In the genomic region with DNA sequence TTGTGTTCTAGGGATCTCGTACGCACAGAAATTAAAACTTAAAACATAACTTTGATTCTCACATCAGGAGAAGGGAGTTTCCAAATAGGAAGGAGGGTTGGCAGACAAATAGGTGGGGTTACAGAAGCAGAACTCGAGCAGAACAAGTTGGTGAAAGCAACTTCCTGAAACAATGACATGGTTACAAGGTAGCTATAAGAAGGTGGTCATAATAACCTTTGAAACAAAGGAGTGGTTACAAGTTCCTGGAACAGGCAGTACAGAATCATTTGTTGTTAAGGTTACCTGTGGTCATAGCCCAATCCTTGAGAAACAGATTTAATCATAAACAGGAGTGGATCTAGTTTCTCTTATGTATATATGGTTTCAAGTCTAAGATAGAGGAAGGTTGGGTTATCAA, we compare ENCODE assay signal across 24 mouse cellular contexts.
DNase-seq lines count a peak whose midpoint lies in the region; ATAC-seq lines count a peak whose summit lies in the region.
"Had no signal": no experiment of that assay in that cellular context is flagged by ENCODE, and none has a peak within 500 bp of the region (broad histone marks: within the 10 kb centered on the region; RNA-seq: fewer than 3 reads in every experiment).

No protein-coding gene starts in this region.

- H3K4me3 ChIP-seq in midbrain, embryonic 11.5 days (ENCODE audit: low read depth, low read length): no peak overlapping the region
- H3K4me3 ChIP-seq in midbrain, embryonic 14.5 days (replicated peaks; ENCODE audit: low read depth, low read length): no peak overlapping the region
- H3K4me3 ChIP-seq in heart, embryonic 11.5 days (ENCODE audit: low read depth, low read length): no peak overlapping the region
- H3K4me3 ChIP-seq: embryonic facial prominence, embryonic 15.5 days; heart, embryonic 10.5 days; hindbrain, embryonic 12.5 days; liver, embryonic 13.5 days; midbrain, embryonic 13.5 days; neural tube, embryonic 12.5 days had no signal

- peak; percentile 23 for DNase-seq in midbrain, embryonic 11.5 days (ENCODE audit: low spot score, missing footprints)
- DNase-seq in midbrain, embryonic 14.5 days: no peak
- no peak for DNase-seq in left cerebral cortex, adult 8-10 months (ENCODE audit: low spot score in 2 of 2)
- DNase-seq in layer of hippocampus, adult 18-20 months (ENCODE audit: low spot score in 2 of 2): no peak
- DNase-seq: adrenal gland, postnatal 14 days; cerebellum, adult 2 months; cerebellum, postnatal 36 days; gastrocnemius, postnatal 25 days; kidney, adult 2 months; kidney, postnatal 10 days; liver, embryonic 13.5 days; lung, adult 2 months; lung, postnatal 14 days; thymus, adult 2 months; thymus, postnatal 4 days had no signal

- H3K27me3 ChIP-seq in midbrain, embryonic 11.5 days (ENCODE audit: control insufficient read depth, insufficient read depth, low read length): no peaks in the 10 kb centered on the region
- no peaks in the 10 kb centered on the region for H3K27me3 ChIP-seq in midbrain, embryonic 14.5 days (ENCODE audit: control insufficient read depth, insufficient read depth, low read length)
- no peaks in the 10 kb centered on the region for H3K27me3 ChIP-seq in heart, embryonic 11.5 days (ENCODE audit: control insufficient read depth, insufficient read depth, low read length)
- H3K27me3 ChIP-seq: embryonic facial prominence, embryonic 15.5 days; hindbrain, embryonic 12.5 days; liver, embryonic 13.5 days; midbrain, embryonic 13.5 days; neural tube, embryonic 12.5 days had no signal

- no peak overlapping the region for H3K27ac ChIP-seq in midbrain, embryonic 11.5 days (ENCODE audit: low read depth, low read length)
- no peak overlapping the region for H3K27ac ChIP-seq in midbrain, embryonic 14.5 days (replicated peaks; ENCODE audit: low read depth, low read length)
- no peak overlapping the region for H3K27ac ChIP-seq in heart, embryonic 11.5 days (ENCODE audit: low read depth, low read length)
- H3K27ac ChIP-seq: embryonic facial prominence, embryonic 15.5 days; heart, embryonic 10.5 days; hindbrain, embryonic 12.5 days; liver, embryonic 13.5 days; midbrain, embryonic 13.5 days; neural tube, embryonic 12.5 days had no signal

- H3K9me3 ChIP-seq in midbrain, embryonic 11.5 days (ENCODE audit: control insufficient read depth, low read length): no peaks in the 10 kb centered on the region
- H3K9me3 ChIP-seq in midbrain, embryonic 14.5 days (ENCODE audit: control insufficient read depth, low read length): no peaks in the 10 kb centered on the region
- H3K9me3 ChIP-seq in heart, embryonic 11.5 days (replicated peaks; ENCODE audit: control insufficient read depth, low read length): no peaks in the 10 kb centered on the region
- H3K9me3 ChIP-seq: embryonic facial prominence, embryonic 15.5 days; heart, embryonic 10.5 days; hindbrain, embryonic 12.5 days; liver, embryonic 13.5 days; midbrain, embryonic 13.5 days; neural tube, embryonic 12.5 days had no signal

- ATAC-seq in midbrain, embryonic 11.5 days (ENCODE audit: low FRiP score): no peak
- no peak for ATAC-seq in midbrain, embryonic 14.5 days (ENCODE audit: low FRiP score, low TSS enrichment)
- ATAC-seq in granulocyte monocyte progenitor cell, adult 5-6 weeks (replicated peaks; ENCODE audit: poor library complexity, severe bottlenecking): 0 out of 2 replicates have a peak, but pooled peaks have one; percentile 30
- ATAC-seq in megakaryocyte, adult 5-6 weeks (ENCODE audit: poor library complexity, severe bottlenecking): peak; percentile 62
- ATAC-seq in heart, embryonic 11.5 days (replicated peaks; ENCODE audit: insufficient number of reproducible peaks, low FRiP score, low TSS enrichment): no peak
- ATAC-seq: forebrain, embryonic 16.5 days; midbrain, embryonic 13.5 days had no signal

- no peaks in the 10 kb centered on the region for H3K4me1 ChIP-seq in midbrain, embryonic 11.5 days (ENCODE audit: control insufficient read depth, insufficient read depth, low read length)
- no peaks in the 10 kb centered on the region for H3K4me1 ChIP-seq in midbrain, embryonic 14.5 days (ENCODE audit: control insufficient read depth, insufficient read depth, low read length)
- no peaks in the 10 kb centered on the region for H3K4me1 ChIP-seq in heart, embryonic 11.5 days (ENCODE audit: control insufficient read depth, insufficient read depth, low read length)
- H3K4me1 ChIP-seq: embryonic facial prominence, embryonic 15.5 days; heart, embryonic 10.5 days; hindbrain, embryonic 12.5 days; liver, embryonic 13.5 days; midbrain, embryonic 13.5 days; neural tube, embryonic 12.5 days had no signal

- H3K36me3 ChIP-seq in midbrain, embryonic 11.5 days (ENCODE audit: control insufficient read depth, insufficient read depth, low read length): no peaks in the 10 kb centered on the region
- no peaks in the 10 kb centered on the region for H3K36me3 ChIP-seq in midbrain, embryonic 14.5 days (ENCODE audit: control insufficient read depth, insufficient read depth, low read length)
- no peaks in the 10 kb centered on the region for H3K36me3 ChIP-seq in heart, embryonic 11.5 days (ENCODE audit: control insufficient read depth, insufficient read depth, low read length)
- H3K36me3 ChIP-seq: embryonic facial prominence, embryonic 15.5 days; heart, embryonic 10.5 days; hindbrain, embryonic 12.5 days; liver, embryonic 13.5 days; midbrain, embryonic 13.5 days; neural tube, embryonic 12.5 days had no signal

- H3K9ac ChIP-seq in midbrain, embryonic 11.5 days (ENCODE audit: low read length): no peak overlapping the region
- no peak overlapping the region for H3K9ac ChIP-seq in midbrain, embryonic 14.5 days (replicated peaks; ENCODE audit: low read length)
- no peak overlapping the region for H3K9ac ChIP-seq in heart, embryonic 11.5 days (ENCODE audit: low read depth, low read length)
- H3K9ac ChIP-seq: embryonic facial prominence, embryonic 15.5 days; hindbrain, embryonic 12.5 days; liver, embryonic 13.5 days; midbrain, embryonic 13.5 days; neural tube, embryonic 12.5 days had no signal

- WGBS in midbrain, embryonic 11.5 days: 86% methylated on average over 3 of the region's 3 CpGs
- WGBS in midbrain, embryonic 14.5 days: 83% methylated on average over 3 of the region's 3 CpGs
- 69% methylated on average over 3 of the region's 3 CpGs for WGBS in heart, embryonic 11.5 days (ENCODE audit: insufficient replicate concordance)

- no peak overlapping the region for H3K4me2 ChIP-seq in midbrain, embryonic 11.5 days
- H3K4me2 ChIP-seq in midbrain, embryonic 14.5 days (ENCODE audit: low read length): no peak overlapping the region
- H3K4me2 ChIP-seq in heart, embryonic 11.5 days: no peak overlapping the region
- H3K4me2 ChIP-seq: embryonic facial prominence, embryonic 15.5 days; hindbrain, embryonic 12.5 days; liver, embryonic 13.5 days; midbrain, embryonic 13.5 days; neural tube, embryonic 12.5 days had no signal

Comparison
In these comparisons a context has a peak if more than half of its experiments do, and no peak if none do; other contexts are left out.
1. ATAC-seq: peak in granulocyte monocyte progenitor cell, adult 5-6 weeks (single experiment) and megakaryocyte, adult 5-6 weeks (single experiment); none in midbrain, embryonic 11.5 days (single experiment), midbrain, embryonic 14.5 days (single experiment) and heart, embryonic 11.5 days (single experiment).